Mouse (Mus musculus): Measurements from ENCODE around the gene Kat14. TPM values are rescaled to one million over a fixed set of nuclear protein-coding genes. Genes with fewer than 3 reads are reported as not detected.

Gene Kat14
- polyA plus RNA-seq, 1 experiment = 42.9 TPM

DNA sequence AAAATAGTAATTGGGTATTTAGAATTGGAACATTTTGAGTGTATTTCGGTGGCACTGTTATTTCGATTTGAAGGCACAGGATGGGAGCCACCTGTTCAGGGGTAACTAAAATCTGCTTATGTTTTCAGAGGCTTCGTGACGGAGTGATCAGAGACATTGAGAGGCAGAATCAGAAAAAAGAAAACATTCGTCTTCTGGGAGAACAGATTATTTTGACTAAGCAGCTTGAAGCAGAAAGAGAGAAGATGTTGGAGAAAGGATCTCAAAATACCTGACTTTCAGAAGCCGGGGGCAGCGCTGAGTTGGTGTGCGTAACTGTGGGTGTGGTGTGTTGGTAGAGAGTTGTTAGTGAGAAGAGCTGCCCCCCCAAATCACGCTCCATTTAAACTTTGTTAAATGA lies 4.3 kb downstream of the Kat14 start:
- Histone ChIP-seq H3K9ac (ENCODE audit: low read depth, poor library complexity, severe bottlenecking) (no peak overlapping the region), H3K9me3 (replicated peaks; ENCODE audit: control insufficient read depth, insufficient read depth, low read length, poor library complexity, severe bottlenecking) (no peaks in the 10 kb centered on the region), H3K27me3 (ENCODE audit: control insufficient read depth, insufficient read depth, low read length, poor library complexity, severe bottlenecking) (no peaks in the 10 kb centered on the region), H3K27ac (ENCODE audit: insufficient read depth, low read length) (no peak overlapping the region), H3K36me3 (ENCODE audit: control insufficient read depth, insufficient read depth, low read length, poor library complexity, severe bottlenecking) (peaks cover 27% of the 10 kb centered on the region), H3K4me3 (ENCODE audit: low read depth, low read length) (no peak overlapping the region), H3K4me1 (ENCODE audit: control insufficient read depth, insufficient read depth, low read length) (no peaks in the 10 kb centered on the region)
- TF ChIP-seq EP300 (IDR thresholded peaks at IDR 0.05; ENCODE audit: insufficient read depth, low read depth, low read length) = no peak

GRCm38 (mm10) chr2:144375063-144375703 lies 6.4 kb downstream of the Kat14 start:
- peak overlapping the region; percentile 41 for H3K27ac ChIP-seq (ENCODE audit: insufficient read depth, low read length)
- peaks cover 41% of the 10 kb centered on the region for H3K36me3 ChIP-seq (ENCODE audit: control insufficient read depth, insufficient read depth, low read length, poor library complexity, severe bottlenecking)
- H3K27me3 ChIP-seq (ENCODE audit: control insufficient read depth, insufficient read depth, low read length, poor library complexity, severe bottlenecking) = no peaks in the 10 kb centered on the region
- H3K9me3 ChIP-seq (replicated peaks; ENCODE audit: control insufficient read depth, insufficient read depth, low read length, poor library complexity, severe bottlenecking) = no peaks in the 10 kb centered on the region
- H3K9ac ChIP-seq (ENCODE audit: low read depth, poor library complexity, severe bottlenecking) = 0 out of 2 replicates have a peak overlapping the region, but pooled peaks have one; percentile 13
- H3K4me1 ChIP-seq (ENCODE audit: control insufficient read depth, insufficient read depth, low read length) = no peaks in the 10 kb centered on the region
- TF ChIP-seq EP300 (IDR thresholded peaks at IDR 0.05; ENCODE audit: insufficient read depth, low read depth, low read length) (0 out of 2 replicates have a peak, but pooled peaks have one; percentile 10), CTCF (IDR thresholded peaks at IDR 0.05; ENCODE audit: low read depth, low read length) (no peak)
- peak overlapping the region; percentile 6 for H3K4me3 ChIP-seq (ENCODE audit: low read depth, low read length)

DNA sequence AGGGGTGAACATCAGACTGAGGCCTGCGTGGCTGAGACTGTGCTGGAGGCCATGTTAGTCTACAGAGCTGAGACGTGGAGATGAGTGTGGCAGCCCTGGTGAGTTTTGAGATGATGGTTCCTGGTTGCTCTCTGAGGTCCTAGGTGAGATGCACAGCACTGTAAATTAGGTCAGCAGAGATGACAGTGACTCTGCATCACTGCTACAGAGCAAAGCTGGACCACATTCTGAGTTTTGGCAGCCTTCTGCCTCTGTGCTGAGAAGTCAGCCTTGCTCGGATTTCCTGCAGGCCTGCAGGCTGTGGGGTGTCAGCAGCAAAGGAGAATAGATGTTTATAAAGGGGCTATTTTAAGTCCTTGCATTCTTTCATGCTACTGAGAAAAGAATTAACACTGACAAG lies 12.5 kb downstream of the Kat14 start:
- Histone ChIP-seq H3K27ac (ENCODE audit: insufficient read depth, low read length) (no peak overlapping the region), H3K36me3 (ENCODE audit: control insufficient read depth, insufficient read depth, low read length, poor library complexity, severe bottlenecking) (peaks cover 58% of the 10 kb centered on the region), H3K4me1 (ENCODE audit: control insufficient read depth, insufficient read depth, low read length) (no peaks in the 10 kb centered on the region), H3K4me3 (ENCODE audit: low read depth, low read length) (no peak overlapping the region), H3K9me3 (replicated peaks; ENCODE audit: control insufficient read depth, insufficient read depth, low read length, poor library complexity, severe bottlenecking) (no peaks in the 10 kb centered on the region), H3K9ac (ENCODE audit: low read depth, poor library complexity, severe bottlenecking) (no peak overlapping the region), H3K27me3 (ENCODE audit: control insufficient read depth, insufficient read depth, low read length, poor library complexity, severe bottlenecking) (no peaks in the 10 kb centered on the region)
- TF ChIP-seq EP300 (IDR thresholded peaks at IDR 0.05; ENCODE audit: insufficient read depth, low read depth, low read length) (no peak), POLR2A (IDR thresholded peaks at IDR 0.05; ENCODE audit: insufficient read depth, low read length) (no peak), CTCF (IDR thresholded peaks at IDR 0.05; ENCODE audit: low read depth, low read length) (no peak)

GRCm38 (mm10) chr2:144381741-144382140 lies 13.0 kb downstream of the Kat14 start:
- no peak overlapping the region for H3K27ac ChIP-seq (ENCODE audit: insufficient read depth, low read length)
- H3K9me3 ChIP-seq (replicated peaks; ENCODE audit: control insufficient read depth, insufficient read depth, low read length, poor library complexity, severe bottlenecking) = no peaks in the 10 kb centered on the region
- no peaks in the 10 kb centered on the region for H3K27me3 ChIP-seq (ENCODE audit: control insufficient read depth, insufficient read depth, low read length, poor library complexity, severe bottlenecking)
- no peaks in the 10 kb centered on the region for H3K4me1 ChIP-seq (ENCODE audit: control insufficient read depth, insufficient read depth, low read length)
- no peak overlapping the region for H3K4me3 ChIP-seq (ENCODE audit: low read depth, low read length)
- no peak for TF ChIP-seq CTCF (IDR thresholded peaks at IDR 0.05; ENCODE audit: low read depth, low read length)
- no peak for TF ChIP-seq POLR2A (IDR thresholded peaks at IDR 0.05; ENCODE audit: insufficient read depth, low read length)
- TF ChIP-seq EP300 (IDR thresholded peaks at IDR 0.05; ENCODE audit: insufficient read depth, low read depth, low read length) = no peak
- no peak overlapping the region for H3K9ac ChIP-seq (ENCODE audit: low read depth, poor library complexity, severe bottlenecking)
- peaks cover 54% of the 10 kb centered on the region for H3K36me3 ChIP-seq (ENCODE audit: control insufficient read depth, insufficient read depth, low read length, poor library complexity, severe bottlenecking)

GRCm38 (mm10) chr2:144382624-144383138 lies 13.9 kb downstream of the Kat14 start:
- Histone ChIP-seq H3K4me1 (ENCODE audit: control insufficient read depth, insufficient read depth, low read length) (no peaks in the 10 kb centered on the region), H3K4me3 (ENCODE audit: low read depth, low read length) (no peak overlapping the region), H3K36me3 (ENCODE audit: control insufficient read depth, insufficient read depth, low read length, poor library complexity, severe bottlenecking) (peaks cover 48% of the 10 kb centered on the region), H3K9ac (ENCODE audit: low read depth, poor library complexity, severe bottlenecking) (no peak overlapping the region), H3K27ac (ENCODE audit: insufficient read depth, low read length) (no peak overlapping the region), H3K27me3 (ENCODE audit: control insufficient read depth, insufficient read depth, low read length, poor library complexity, severe bottlenecking) (no peaks in the 10 kb centered on the region), H3K9me3 (replicated peaks; ENCODE audit: control insufficient read depth, insufficient read depth, low read length, poor library complexity, severe bottlenecking) (no peaks in the 10 kb centered on the region)
- no peak for TF ChIP-seq EP300 (IDR thresholded peaks at IDR 0.05; ENCODE audit: insufficient read depth, low read depth, low read length)
- no peak for TF ChIP-seq CTCF (IDR thresholded peaks at IDR 0.05; ENCODE audit: low read depth, low read length)
- TF ChIP-seq POLR2A (IDR thresholded peaks at IDR 0.05; ENCODE audit: insufficient read depth, low read length) = no peak

GRCm38 (mm10) chr2:144386296-144386695 lies 17.5 kb downstream of the Kat14 start:
- no peak overlapping the region for H3K9ac ChIP-seq (ENCODE audit: low read depth, poor library complexity, severe bottlenecking)
- no peaks in the 10 kb centered on the region for H3K9me3 ChIP-seq (replicated peaks; ENCODE audit: control insufficient read depth, insufficient read depth, low read length, poor library complexity, severe bottlenecking)
- no peaks in the 10 kb centered on the region for H3K27me3 ChIP-seq (ENCODE audit: control insufficient read depth, insufficient read depth, low read length, poor library complexity, severe bottlenecking)
- no peak overlapping the region for H3K27ac ChIP-seq (ENCODE audit: insufficient read depth, low read length)
- no peaks in the 10 kb centered on the region for H3K4me1 ChIP-seq (ENCODE audit: control insufficient read depth, insufficient read depth, low read length)
- H3K4me3 ChIP-seq (ENCODE audit: low read depth, low read length) = no peak overlapping the region
- H3K36me3 ChIP-seq (ENCODE audit: control insufficient read depth, insufficient read depth, low read length, poor library complexity, severe bottlenecking) = peaks cover 39% of the 10 kb centered on the region
- no peak for TF ChIP-seq EP300 (IDR thresholded peaks at IDR 0.05; ENCODE audit: insufficient read depth, low read depth, low read length)
- no peak for TF ChIP-seq CTCF (IDR thresholded peaks at IDR 0.05; ENCODE audit: low read depth, low read length)
- TF ChIP-seq POLR2A (IDR thresholded peaks at IDR 0.05; ENCODE audit: insufficient read depth, low read length) = no peak
